Mouse (Mus musculus) lung, postnatal 14 days (tissue): Measurements from ENCODE around the gene Eif2b5.
A peak's percentile ranks its signal among the peaks of the same experiment; 100 is the strongest.
"Not testable (repeated sequence)": the region's sequence is repeated elsewhere in the genome, so short reads cannot be mapped to it uniquely, and the experiment has no call there.

Experiments
- DNase-seq: peaks from one replicate; pipeline ENCODE4 v3.0.0; 2021

Eif2b5 gene

DNA sequence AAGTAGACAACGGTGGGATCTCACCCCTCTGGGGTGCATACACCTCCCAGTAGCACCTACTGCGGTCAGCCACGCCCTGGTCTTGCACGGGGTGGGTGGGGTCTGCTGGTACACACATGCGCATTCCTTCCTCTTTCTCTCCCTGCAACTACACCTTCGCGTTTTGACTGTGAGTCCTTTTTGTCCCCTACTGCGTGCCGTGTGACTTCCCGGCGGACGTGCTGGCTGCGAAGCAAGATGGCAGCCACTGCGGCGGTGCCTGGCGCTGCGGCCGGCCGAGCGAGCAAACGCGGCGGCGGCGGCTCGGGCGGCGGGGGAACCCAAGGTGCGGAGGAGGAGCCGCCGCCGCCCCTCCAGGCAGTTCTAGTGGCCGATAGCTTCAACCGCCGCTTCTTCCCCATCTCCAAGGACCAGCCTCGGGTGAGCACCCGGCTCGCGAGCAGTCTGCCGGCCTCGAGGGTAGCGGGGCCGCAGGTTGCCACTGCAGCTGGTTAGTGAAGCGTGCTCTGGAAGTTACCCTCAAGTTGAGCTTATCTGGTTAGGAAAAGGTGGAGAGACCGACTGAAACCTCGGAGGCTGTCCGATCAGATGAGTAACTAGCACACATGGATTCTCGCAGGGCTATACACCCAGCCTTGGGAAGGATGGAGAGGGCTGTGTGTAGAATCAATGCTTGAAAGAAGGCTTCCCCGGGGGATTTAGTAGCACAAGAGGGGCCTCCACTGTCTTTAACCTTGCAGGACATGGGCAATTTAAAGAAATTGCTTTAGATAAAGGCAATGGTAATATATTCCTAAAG is at the start of gene Eif2b5:
Gene Eif2b5, plus strand, starts transcription at position 141 of the 799 bp plus-strand sequence.
- peak; percentile 92 for DNase-seq

DNA sequence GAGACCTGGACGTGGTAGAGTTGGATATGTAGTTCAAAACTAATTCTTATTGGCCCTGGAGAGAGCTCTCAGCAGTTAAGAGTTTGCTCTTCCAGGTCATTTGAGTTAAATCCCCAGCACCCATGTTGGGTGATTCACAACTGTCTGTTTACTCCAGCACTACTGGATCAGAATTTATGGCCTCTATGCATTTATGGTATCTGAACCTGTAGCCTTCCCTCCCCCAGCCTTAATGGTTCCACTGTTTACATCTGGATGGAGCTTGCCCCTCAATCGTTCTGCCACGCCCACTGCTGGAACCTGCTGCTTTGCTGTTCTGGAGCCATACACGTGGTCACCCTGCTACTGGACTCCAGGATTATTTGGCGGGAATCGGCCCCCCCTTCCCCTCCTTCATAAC is 46.8 kb upstream of the Eif2b5 start:
- DNase-seq, result no peak

DNA sequence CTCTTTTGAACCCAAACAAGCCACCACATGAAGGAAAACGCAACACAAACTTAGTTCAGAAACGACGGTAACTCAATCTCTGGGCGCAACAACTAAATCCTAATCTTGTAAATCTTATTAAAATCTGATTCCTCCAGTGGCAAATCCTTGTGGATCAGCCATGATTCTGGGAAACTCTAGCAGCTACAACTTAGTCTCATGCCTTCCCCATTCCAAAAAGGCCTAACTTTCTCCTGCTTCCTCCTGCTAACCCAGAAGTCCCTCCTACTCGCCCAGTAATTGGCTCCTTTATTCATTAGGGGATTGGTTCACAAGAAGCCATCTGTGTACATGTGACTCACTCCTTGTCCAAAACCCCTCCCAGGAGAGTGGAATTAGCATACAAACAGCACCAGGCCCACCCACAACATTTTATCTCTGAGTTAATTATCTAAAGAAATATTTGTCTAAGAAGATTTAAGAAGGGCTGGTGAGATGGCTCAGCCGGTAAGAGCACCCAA is 44.4 kb upstream of the Eif2b5 start:
- no peak for DNase-seq

DNA sequence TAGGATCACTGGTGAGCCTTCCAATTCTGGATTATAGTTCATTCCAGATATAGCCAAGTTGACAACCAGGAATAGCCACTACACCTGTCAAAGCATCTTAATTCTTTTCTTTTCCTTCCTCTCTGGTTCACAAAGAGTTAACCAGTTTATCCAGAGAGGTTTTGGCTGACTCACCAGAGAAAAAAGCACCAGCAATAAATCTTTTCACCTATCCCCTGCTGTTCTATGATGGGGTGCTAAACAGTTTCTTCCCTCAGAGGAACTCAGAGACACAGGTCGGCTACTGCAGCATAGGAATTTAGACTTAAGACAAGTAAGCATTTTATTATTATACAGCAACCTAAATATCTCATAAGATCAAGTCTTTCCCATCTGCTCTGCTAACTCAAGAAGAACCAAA is 42.5 kb upstream of the Eif2b5 start:
- no peak for DNase-seq

DNA sequence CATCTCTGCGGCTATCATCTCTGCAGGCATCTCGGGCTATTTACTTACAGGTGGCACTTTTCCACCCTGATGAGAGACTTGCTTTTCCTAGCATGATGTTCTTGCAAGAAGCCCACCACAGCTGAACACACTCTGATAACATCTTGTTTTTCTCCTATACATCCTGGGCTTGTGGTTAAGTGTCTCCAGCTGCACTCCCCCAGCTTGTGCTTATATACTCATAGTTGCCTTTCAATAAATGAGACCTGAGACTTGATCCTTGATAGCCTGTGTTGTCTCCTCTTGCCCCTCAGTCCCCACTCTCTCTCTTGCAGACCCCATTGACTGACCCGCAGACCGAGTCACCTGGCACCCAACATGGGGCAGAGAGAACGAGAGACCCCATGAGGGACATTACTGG is 39.9 kb upstream of the Eif2b5 start:
- DNase-seq, result not testable (repeated sequence)

DNA sequence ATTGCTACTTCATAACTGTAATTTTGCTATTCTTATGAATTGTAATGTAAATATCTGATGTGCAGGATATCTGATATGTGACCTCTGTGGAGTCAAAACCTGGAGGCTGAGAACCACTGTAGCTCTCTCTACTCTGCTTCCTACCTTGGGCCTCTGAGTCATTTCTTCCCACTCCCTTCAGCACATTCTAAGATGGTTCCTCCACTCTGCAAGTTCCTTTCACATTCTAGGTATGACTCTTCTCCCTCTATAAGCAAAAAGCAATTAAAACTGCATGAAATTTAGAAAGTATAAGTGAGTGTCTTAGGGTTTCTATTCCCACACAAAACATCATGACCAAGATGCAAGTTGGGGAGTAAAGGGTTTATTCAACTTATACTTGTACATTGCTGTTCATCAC is 33.9 kb upstream of the Eif2b5 start:
- no peak for DNase-seq

DNA sequence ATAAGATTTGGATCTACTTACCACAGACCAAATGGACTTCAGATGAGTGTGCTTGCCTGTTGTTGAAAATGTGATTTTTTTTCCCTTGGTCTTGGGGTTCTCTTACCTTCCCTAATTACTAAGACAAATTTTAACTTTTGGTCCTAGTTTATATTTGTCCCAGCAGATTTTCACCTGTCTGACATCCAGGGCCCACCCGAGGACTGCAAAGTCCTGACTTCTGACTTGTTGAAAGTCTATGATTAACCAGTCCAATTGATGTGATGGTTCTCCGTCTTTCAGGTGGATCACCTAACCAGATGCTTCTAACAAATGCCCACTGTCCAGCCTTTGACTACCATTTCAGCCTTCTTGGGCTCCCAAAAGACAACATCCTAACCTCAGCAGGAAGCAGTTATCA is 27.6 kb upstream of the Eif2b5 start:
- DNase-seq, result no peak

DNA sequence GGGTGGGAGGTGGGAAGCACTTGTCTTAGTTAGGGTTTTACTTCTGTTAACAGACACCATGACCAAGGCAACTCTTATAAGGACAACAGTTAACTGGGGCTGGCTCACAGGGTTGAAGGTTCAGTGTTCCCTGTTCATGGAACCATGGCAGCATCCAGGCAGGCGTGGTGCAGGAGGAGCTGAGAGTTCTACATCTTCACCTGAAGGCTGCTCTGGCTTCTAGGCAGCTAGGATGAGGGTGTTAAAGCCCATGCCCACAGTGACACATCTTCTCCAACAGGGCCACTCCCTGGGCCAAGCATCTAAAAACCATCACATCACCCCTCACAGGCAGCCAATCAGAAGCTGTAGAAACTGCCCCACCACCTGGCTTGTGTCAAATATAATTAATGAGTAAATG is 26.9 kb upstream of the Eif2b5 start:
- no peak for DNase-seq

DNA sequence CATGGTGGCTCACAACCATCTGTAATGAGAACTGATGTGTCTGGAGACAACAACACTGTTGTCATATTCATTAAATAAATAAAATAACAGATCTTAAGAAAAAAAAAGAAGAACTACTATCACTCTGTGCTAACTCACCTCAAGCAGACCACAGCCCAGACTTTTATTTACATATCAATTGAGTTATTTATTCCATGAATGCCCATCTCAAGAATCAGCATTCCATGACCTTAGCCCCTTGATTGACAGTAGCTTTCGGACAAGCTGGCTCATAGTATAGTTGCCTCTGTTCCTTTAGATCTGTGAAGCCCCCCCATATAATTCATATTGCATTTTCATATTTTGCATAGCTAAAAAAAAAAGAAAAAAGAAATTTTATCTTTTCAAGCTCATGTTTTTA is 24.9 kb upstream of the Eif2b5 start:
- no peak for DNase-seq

DNA sequence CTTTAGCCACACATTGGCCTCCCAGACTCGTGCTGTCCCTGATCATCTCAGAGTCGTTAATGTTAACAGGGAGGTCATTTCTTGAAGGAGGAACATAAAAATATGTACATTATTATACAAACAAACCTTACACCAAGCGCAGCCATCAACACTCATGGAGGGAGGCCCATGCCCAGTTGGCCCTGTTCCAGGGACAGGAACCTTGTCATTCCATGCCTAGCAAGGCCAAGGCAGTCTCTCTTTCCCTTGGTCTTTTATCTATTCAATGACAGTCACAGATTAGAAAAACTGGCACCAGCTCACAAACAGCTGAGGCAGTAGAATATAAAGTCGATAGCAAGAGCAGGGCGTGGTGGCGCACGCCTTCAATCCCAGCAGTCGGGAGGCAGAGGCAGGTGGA is 24.4 kb upstream of the Eif2b5 start:
- no peak for DNase-seq

DNA sequence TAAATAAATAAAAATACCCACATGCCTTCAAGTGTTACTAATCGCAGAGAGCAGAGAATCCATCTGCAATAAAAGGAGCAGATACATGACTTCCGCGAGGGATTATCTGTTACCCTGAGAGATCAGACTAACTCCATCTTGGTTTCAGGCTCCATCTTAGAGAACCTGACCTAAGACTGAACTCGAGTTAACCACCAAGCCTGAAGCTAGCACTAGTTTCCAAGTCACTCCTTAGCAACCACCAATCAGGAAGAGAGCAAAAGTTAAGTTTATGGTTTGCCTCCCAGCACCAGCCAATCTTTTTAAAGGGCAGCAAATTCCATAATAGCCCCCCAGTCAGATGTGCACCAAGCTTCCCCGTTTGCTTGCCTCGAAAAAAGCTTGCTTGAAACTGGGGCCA is 23.8 kb upstream of the Eif2b5 start:
- DNase-seq, result no peak

DNA sequence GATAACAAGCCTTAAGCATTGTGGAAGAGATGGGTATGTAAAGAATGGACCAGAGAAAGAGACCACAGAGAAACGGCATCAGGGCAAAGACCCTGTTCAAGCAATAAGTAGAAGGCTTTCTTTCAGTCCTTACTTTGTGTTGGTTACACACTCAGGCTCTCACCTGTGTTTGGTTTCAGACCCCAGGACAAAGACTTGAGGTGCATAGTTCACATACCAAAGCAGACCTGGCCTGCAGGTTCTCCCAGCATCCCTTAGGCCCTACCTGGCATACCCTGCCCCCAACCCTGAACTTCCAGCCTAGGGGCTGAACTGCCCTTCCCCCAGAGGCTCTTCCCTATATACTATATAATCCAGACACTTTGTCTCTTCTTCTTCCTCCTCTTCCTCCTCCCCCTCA is 23.3 kb upstream of the Eif2b5 start:
- DNase-seq, result no peak

DNA sequence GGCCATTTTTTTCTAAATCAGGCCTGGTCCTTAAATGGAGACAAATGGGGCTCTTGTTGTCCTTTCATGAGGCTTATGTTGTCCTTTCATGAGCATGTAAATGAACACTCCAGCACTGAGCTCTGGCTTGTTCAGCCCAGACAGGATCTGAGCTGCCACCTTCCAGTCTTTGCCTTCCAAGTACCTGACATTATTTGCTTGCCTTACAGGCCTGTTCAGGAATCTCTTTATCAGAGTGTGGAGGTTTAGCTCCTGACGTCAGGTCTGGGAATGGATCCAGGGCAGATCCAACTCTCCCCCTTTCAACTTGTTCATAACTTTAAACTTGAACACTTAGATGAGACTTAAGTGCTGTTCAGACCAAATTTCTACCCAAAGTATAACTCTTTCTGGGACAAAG is 21.8 kb upstream of the Eif2b5 start:
- DNase-seq, result peak; percentile 70

DNA sequence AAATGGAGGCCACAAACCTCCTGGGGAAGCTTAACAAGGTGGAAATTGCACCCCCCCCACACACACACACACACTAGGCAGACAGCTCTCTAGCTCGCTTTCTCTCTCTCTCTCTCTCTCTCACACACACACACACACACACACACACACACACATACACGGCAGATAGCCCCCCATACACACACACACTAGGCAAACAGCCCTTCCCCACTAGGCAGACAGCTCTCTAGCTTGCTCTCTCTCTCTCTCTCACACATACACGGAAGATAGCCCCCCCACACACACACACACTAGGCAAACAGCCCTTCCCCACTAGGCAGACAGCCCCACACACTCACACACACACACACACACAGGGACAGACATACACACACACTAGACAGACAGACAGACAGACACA is 21.3 kb upstream of the Eif2b5 start:
- DNase-seq, result no peak

DNA sequence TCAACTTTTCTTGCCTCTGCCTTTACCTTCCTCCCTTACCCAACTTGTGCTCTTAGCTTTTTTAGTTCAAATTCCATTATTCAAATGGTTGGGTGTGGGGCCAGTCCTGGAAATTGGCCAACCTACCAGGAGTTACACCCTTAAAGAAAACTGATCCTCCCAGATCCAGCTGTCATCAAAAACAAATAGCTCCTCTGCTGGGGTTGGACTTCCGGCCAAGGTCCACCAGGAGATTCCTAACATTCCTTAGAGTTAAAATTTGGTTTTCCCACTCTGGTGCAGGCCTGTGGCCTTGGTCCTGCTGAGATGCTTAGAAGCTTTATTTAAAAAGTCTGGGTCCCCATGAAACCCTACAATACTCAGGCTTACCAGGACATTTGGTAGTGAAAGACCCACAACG is 20.1 kb upstream of the Eif2b5 start:
- no peak for DNase-seq

DNA sequence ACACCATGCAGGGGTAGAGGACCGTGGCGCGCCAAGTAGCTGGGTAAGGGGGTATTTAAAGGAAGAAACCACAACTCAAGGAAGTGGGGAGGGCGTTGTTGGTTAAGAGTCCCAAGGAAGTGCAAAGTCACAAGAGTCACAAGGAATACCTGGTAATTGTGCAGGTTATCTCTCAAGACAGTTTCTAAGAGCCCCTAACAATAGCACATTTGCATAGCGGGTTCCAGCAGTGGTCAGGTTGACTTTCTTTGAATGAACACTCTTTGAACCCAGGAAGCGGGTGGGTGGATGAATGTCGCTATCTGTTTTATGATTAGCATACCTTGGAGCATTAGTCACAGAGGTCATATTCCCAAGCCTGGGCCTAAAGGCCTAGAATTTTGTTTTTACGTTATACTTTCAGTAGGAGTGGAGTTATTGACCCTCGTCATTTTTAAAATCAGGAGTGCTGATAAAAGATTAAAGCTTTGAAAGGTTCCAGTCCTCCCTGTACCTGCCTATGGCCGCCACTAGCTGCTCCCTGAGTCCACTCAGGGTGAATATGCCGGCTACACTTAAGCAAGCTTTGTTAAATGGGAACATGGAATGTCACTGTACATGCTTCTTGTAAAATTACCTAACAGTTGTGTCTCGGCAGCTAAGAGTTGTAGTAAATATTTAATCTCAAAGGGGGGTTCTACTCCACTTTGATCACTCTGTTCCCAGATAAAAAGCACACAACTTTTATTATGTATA is 19.4 kb upstream of the Eif2b5 start:
- DNase-seq, result not testable (repeated sequence)

DNA sequence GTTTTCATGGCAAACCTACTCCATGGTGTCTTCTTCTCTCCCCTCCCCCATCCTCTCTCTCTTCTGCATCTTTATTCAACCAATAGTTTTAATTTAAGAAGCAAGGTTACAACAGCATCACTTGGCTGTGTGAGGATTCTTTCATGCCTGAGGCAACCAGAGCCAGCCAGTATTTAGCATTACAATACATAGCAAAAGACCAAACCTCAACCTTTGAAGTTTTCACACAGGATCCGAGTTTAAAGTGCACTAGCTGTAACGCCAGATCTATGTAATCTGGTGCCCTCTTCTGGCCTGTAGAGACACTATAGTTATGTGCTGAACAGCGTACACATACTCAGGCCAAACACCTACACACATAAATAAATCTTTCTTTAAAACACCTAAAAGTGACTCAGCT is 18.5 kb upstream of the Eif2b5 start:
- peak; percentile 41 for DNase-seq

DNA sequence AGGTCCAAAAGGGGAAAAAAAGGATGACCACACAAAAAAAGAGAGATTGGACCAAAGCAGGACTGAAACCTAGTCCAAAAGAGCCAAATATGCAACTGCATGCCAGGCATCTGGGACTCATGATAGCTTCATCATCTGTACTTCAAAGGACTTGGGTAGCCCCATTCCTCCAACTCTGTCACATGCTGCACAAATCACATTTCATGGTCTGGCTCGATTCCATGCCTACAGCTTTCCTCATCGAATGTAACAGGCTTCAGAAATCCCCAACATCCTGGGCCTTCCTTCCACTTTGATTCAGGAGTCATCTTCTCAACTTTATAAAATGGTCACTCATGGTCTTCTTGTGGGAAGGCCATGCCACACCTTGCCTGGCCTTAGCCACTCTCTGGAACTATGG is 16.9 kb upstream of the Eif2b5 start:
- DNase-seq, result no peak

DNA sequence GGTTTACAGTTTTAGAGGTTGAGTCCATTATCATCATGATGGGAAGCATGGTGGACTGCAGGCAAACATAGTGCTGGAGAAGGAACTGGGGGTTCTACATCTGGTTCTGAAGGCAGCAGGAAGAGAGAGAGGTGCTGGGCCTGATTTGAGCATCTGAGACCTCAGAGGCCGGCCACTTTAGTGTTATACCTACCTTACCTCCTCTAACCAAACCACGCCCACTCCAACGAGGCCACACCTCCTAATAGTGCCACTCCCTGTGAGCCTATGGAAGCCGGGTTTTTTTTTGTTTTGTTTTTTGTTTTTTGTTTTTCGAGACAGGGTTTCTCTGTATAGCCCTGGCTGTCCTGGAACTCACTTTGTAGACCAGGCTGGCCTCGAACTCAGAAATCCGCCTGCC is 14.9 kb upstream of the Eif2b5 start:
- not testable (repeated sequence) for DNase-seq

DNA sequence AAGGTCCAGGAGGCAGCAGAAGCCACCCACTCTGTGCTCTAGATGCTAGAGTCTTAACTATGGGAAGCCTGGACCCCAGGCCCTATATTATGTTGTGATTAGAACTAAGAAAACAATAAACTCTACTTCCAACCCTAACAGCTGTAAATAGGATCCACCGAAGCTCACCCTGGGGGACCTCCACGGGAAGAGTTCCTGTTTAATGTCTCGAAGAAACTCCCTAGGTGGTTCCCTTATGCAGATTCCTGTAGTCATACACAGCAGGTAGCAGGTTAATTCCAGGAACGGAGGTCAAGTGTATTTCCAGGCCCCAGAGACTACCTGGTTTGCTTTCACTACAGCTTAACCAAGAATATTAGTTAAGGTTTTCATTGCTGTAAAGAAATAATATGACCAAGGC is 13.6 kb upstream of the Eif2b5 start:
- no peak for DNase-seq

DNA sequence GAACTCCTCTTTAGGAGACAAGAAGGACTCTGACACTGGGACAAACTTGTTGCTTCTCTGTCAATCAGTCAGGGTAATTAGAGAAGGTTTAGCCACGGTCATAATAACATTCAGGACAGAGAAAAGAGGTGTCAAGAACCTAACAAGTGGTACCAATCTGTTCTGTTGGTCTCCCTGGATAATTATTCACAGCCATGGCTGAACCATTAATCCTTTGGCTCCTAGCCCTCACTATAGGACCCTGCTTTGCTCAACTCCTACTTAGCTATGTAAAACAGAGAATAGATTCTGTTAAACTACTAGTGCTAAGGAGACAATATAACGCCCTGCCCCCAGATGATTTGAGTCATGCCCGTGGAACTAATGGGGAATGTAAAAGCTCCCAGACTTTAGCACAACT is 12.6 kb upstream of the Eif2b5 start:
- DNase-seq, result no peak

DNA sequence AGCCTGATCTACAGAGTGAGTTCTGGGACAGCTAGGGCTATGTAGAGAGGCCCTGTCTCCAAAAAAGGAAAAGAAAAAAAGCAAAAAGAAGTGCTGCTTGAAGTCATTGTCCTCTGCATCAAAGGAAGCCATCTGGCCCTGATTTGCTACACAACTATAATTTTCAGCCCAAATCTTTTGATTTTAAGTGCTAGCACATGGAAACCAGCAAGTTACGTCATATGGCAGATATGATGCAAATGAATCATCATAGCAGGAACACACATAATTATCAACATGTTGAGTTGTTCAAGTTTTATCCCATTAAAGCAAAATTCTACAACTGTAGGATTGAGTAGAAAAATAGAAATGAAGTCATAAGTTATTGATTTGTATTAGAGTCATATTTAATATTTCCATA is 10.5 kb upstream of the Eif2b5 start:
- DNase-seq, result no peak

DNA sequence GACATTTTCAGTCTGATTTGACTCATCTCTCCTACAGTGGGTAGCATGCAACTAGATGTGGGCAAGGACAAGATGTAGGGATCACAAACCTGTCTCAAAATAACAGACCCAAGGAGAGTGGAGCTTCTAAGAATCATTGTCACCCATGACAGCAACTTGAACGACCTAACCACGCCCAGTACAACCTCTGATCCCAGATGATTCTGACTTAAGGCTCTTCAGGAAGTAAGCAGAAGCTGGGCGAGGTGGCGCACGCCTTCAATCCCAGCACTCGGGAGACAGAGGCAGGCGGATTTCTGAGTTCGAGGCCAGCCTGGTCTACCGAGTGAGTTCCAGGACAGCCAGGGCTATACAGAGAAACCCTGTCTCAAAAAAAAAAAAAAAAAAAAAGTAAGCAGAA is 9.9 kb upstream of the Eif2b5 start:
- DNase-seq, result not testable (repeated sequence)

DNA sequence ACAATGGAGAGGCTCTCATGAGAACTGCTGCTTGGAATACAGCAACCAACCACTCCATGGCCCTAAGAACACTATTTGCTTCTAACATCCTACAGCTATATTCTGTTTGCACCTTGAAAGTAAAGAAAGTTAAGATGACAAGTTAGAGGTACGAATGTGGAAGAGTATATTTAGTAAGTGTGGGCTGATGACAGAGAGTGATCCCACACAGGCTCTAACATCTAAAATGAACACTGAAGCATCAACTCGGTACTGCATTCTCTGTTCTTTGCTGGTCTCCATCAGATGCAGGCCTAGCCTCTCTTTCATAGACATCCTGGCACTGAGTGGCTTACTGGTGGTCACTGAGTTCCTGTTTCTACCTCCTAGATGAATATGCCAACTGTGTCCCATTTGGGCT is 9.4 kb upstream of the Eif2b5 start:
- DNase-seq, result no peak

DNA sequence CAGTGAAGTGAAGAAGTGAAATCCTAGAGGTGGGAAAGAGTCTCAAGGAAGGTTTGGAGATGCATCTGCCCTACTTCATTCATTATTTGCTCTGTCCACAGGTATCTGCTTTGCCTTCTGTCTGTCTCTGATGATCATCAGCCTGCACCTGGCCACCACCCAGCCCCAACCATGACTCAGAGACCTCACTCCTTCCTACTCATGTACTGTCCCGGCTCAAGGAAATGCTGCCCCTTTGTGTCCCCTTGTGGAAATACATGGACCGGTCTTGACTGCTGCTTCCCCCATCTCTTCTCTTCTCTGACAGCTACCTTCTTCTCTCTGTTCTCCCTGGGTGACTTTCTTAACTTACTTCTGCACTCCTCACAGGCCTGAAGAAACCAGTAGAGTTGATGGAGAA is 8.0 kb upstream of the Eif2b5 start:
- no peak for DNase-seq
